Mouse (Mus musculus) hindbrain, embryonic 14.5 days (tissue): Measurements from ENCODE around the gene Ppp1cb. TPM values are rescaled to one million over a fixed set of nuclear protein-coding genes. Genes with fewer than 3 reads are reported as not detected.

Source experiments
- ATAC-seq: fragments of 200-750 bp; cut with Nextera tagmentation; 2 replicates; pipeline ENCODE4 v1.8.0; 2017; ENCODE audit warnings: moderate number of reproducible peaks, mild to moderate bottlenecking, moderate TSS enrichment, moderate library complexity; ENCODE audit not compliant: low FRiP score
- DNase-seq: peaks from one replicate; pipeline ENCODE4 v3.0.0-alpha.2; 2015; ENCODE audit warnings: low spot score
- H3K27ac ChIP-seq: fragments of 300-500 bp; sonication (generic); 2 replicates; pipeline ENCODE4 v1.5.1; 2014; ENCODE audit warnings: mild to moderate bottlenecking, moderate library complexity
- H3K27me3 ChIP-seq: fragments of 300-500 bp; sonication (generic); 2 replicates; pipeline ENCODE4 v1.6.1; 2014; ENCODE audit warnings: mild to moderate bottlenecking, low read length, mixed read lengths; ENCODE audit not compliant: control insufficient read depth, insufficient read depth
- H3K36me3 ChIP-seq: fragments of 300-500 bp; sonication (generic); replicated peaks from 2 replicates; pipeline ENCODE4 v1.6.1; 2014; ENCODE audit not compliant: control insufficient read depth, insufficient read depth
- H3K4me1 ChIP-seq: fragments of 300-500 bp; sonication (generic); replicated peaks from 2 replicates; pipeline ENCODE4 v1.6.1; 2014; ENCODE audit warnings: antibody characterized with exemption, low read length, mixed read lengths; ENCODE audit not compliant: control insufficient read depth, insufficient read depth
- H3K4me2 ChIP-seq: fragments of 300-500 bp; sonication (generic); replicated peaks from 2 replicates; pipeline ENCODE4 v1.6.1; 2014; ENCODE audit warnings: mild to moderate bottlenecking, moderate library complexity
- H3K4me3 ChIP-seq: fragments of 300-500 bp; sonication (generic); replicated peaks from 2 replicates; pipeline ENCODE4 v1.5.1; 2014; ENCODE audit warnings: mild to moderate bottlenecking, low read length
- H3K9ac ChIP-seq: fragments of 300-500 bp; sonication (generic); 2 replicates; pipeline ENCODE4 v1.6.1; 2014
- H3K9me3 ChIP-seq: fragments of 300-500 bp; sonication (generic); 2 replicates; pipeline ENCODE4 v1.6.1; 2016; ENCODE audit warnings: low read length; ENCODE audit not compliant: control insufficient read depth
- WGBS: fragments of 180-500 bp; shearing (Covaris S2); extraction: QIAGEN DNeasy Blood & Tissue Kit; methylation state at CpG from one replicate; pipeline ENCODE4 v1.1.7; 2014; 5-methylcytosine and 5-hydroxymethylcytosine counted together
- polyA plus RNA-seq: library from polyadenylated mRNA; unstranded; fragments of >200 nt; fragmentation: Nextera tagmentation; extraction: Ambion mirVana; gene quantifications from 2 replicates; pipeline ENCODE4 v1.2.1, GENCODE M21; 2014

The Ppp1cb gene
- polyA plus RNA-seq, 1 experiment from 2014 or later = 231 TPM

GRCm38 (mm10) chr5:32549449-32549848, 90.8 kb downstream of the Ppp1cb start:
- Histone ChIP-seq H3K36me3 (no peaks in the 10 kb centered on the region), H3K9ac (no peak overlapping the region), H3K4me1 (no peaks in the 10 kb centered on the region), H3K27ac (no peak overlapping the region), H3K4me2 (no peak overlapping the region), H3K4me3 (no peak overlapping the region), H3K9me3 (no peaks in the 10 kb centered on the region), H3K27me3 (no peaks in the 10 kb centered on the region)
- DNase-seq (no peak), ATAC-seq (no peak)
- 90% methylated on average over 2 of the region's 2 CpGs for WGBS

GRCm38 (mm10) chr5:32564697-32565096, 106.1 kb downstream of the Ppp1cb start:
- 80% methylated on average over 1 of the region's 1 CpGs for WGBS
- Histone ChIP-seq H3K9me3 (no peaks in the 10 kb centered on the region), H3K4me1 (no peaks in the 10 kb centered on the region), H3K4me2 (no peak overlapping the region), H3K9ac (no peak overlapping the region), H3K27ac (no peak overlapping the region), H3K36me3 (no peaks in the 10 kb centered on the region), H3K27me3 (no peaks in the 10 kb centered on the region), H3K4me3 (no peak overlapping the region)
- ATAC-seq (no peak), DNase-seq (no peak)

Other genes starting within 250 kb of the Ppp1cb start
- gene Plb1, start 226.1 kb upstream of the Ppp1cb start, polyA plus RNA-seq = 0.22 TPM in 1 of 2 replicates, not detected in the other
- 25.0 and 27.2 TPM in 2 replicates for gene Yes1, start 152.3 kb downstream of the Ppp1cb start, polyA plus RNA-seq